Comparison of ENCODE assay signal across 8 mouse cellular contexts in genomic region chr3:68869691-68870567, GRCm38 (mm10). TPM values are rescaled to one million over a fixed set of nuclear protein-coding genes. Genes with fewer than 3 reads are reported as not detected.
A peak's percentile ranks its signal among the peaks of the same experiment; 100 is the strongest.
DNase-seq lines count a peak whose midpoint lies in the region; ATAC-seq and TF ChIP-seq lines count a peak whose summit lies in the region.

No protein-coding gene starts in this region.

- under 1% methylated on average over 85 of the region's 96 CpGs for WGBS in intestine, embryonic 15.5 days
- WGBS in limb, embryonic 15.5 days = 1% methylated on average over 96 of the region's 96 CpGs

- peak overlapping the region; percentile 33 for H3K9ac ChIP-seq in intestine, embryonic 15.5 days
- peak overlapping the region; percentile 35 for H3K9ac ChIP-seq in limb, embryonic 15.5 days

- peaks cover 13% of the 10 kb centered on the region for H3K4me1 ChIP-seq in intestine, embryonic 15.5 days (replicated peaks)
- H3K4me1 ChIP-seq in limb, embryonic 15.5 days = peaks cover 20% of the 10 kb centered on the region
- peaks cover 15% of the 10 kb centered on the region for H3K4me1 ChIP-seq in testis, adult 2 months (ENCODE audit: control insufficient read depth, insufficient read depth, low read length)

- intact Hi-C loops in heart, postnatal 25 days (cut with DNase I) = no loop called here

- DNase-seq in heart, adult 11 months = peak; percentile 91
- DNase-seq in heart, postnatal 25 days (ENCODE audit: low spot score) = no peak
- DNase-seq in brain, adult 2 months (ENCODE audit: low read depth, low spot score) = peak; percentile 56
- DNase-seq in frontal cortex, postnatal 14 days (ENCODE audit: low spot score in 2 of 2) = peak; percentile 15 to 31
- DNase-seq in neural tube, embryonic 10.5 days (ENCODE audit: extremely low spot score, low spot score) = peak; percentile 66

- ATAC-seq in intestine, embryonic 15.5 days = peak; percentile 78
- ATAC-seq in limb, embryonic 15.5 days (ENCODE audit: insufficient number of reproducible peaks, low FRiP score, low TSS enrichment, low read depth) = peak; percentile 57

- H3K4me3 ChIP-seq in intestine, embryonic 15.5 days (replicated peaks) = peak overlapping the region; percentile 51
- H3K4me3 ChIP-seq in limb, embryonic 15.5 days = peak overlapping the region; percentile 56
- peak overlapping the region; percentile 83 for H3K4me3 ChIP-seq in testis, adult 2 months (ENCODE audit: control insufficient read depth, low read depth, low read length)

- 0 out of 2 replicates have a peak, but pooled peaks have one; percentile 2 for TF ChIP-seq CTCF in testis, adult 2 months (IDR thresholded peaks at IDR 0.05; ENCODE audit: control insufficient read depth, insufficient read depth, insufficient replicate concordance, low read depth, low read length)

- H3K36me3 ChIP-seq in intestine, embryonic 15.5 days = no peaks in the 10 kb centered on the region
- no peaks in the 10 kb centered on the region for H3K36me3 ChIP-seq in limb, embryonic 15.5 days
- H3K36me3 ChIP-seq in testis, adult 2 months (ENCODE audit: control insufficient read depth, insufficient read depth, low read length) = no peaks in the 10 kb centered on the region

- H3K27ac ChIP-seq in intestine, embryonic 15.5 days = no peak overlapping the region
- H3K27ac ChIP-seq in limb, embryonic 15.5 days = no peak overlapping the region
- H3K27ac ChIP-seq in testis, adult 2 months (ENCODE audit: control insufficient read depth, insufficient read depth, low read depth, low read length) = no peak overlapping the region

- peaks cover 35% of the 10 kb centered on the region for H3K27me3 ChIP-seq in intestine, embryonic 15.5 days (replicated peaks)
- H3K27me3 ChIP-seq in limb, embryonic 15.5 days = peaks cover 42% of the 10 kb centered on the region
- H3K27me3 ChIP-seq in testis, adult 2 months (ENCODE audit: control insufficient read depth, insufficient read depth, low read length) = no peaks in the 10 kb centered on the region

- peak overlapping the region; percentile 100 for H3K4me2 ChIP-seq in intestine, embryonic 15.5 days (replicated peaks)
- peak overlapping the region; percentile 99 for H3K4me2 ChIP-seq in limb, embryonic 15.5 days

- H3K9me3 ChIP-seq in intestine, embryonic 15.5 days = no peaks in the 10 kb centered on the region
- H3K9me3 ChIP-seq in limb, embryonic 15.5 days = no peaks in the 10 kb centered on the region

- no peak for TF ChIP-seq POLR2A in testis, adult 2 months (IDR thresholded peaks at IDR 0.05; ENCODE audit: control insufficient read depth, low read depth, low read length)

RNA-seq across cellular contexts. Expression of gene 1110032F04Rik, which starts 0.5 kb away (rescaled TPM):
- total RNA-seq in heart, postnatal 25 days (2021) = 1 to 10 TPM; 1.0 to 1.5 TPM
- 0.78 and 0.87 TPM in 2 replicates for polyA plus RNA-seq in intestine, embryonic 15.5 days (2015; fragmentation: Nextera tagmentation; extraction: Ambion mirVana)
- 0.63 TPM in 2 replicates for polyA plus RNA-seq in limb, embryonic 15.5 days (2015; fragmentation: Nextera tagmentation; extraction: Ambion mirVana)
- not detected in 2 replicates for polyA plus RNA-seq in testis, adult 2 months (2012; rRNA removed)
